Mouse (Mus musculus) ovary, postnatal 14 days (tissue): ENCODE data around the gene Endov.

Experiments
- DNase-seq: peaks from one replicate; pipeline ENCODE4 v3.0.0; 2022; ENCODE audit warnings: low spot score

Endov gene

GRCm38 (mm10) chr11:119545741-119546495 is 54.8 kb downstream of the Endov start:
- DNase-seq: no peak

DNA sequence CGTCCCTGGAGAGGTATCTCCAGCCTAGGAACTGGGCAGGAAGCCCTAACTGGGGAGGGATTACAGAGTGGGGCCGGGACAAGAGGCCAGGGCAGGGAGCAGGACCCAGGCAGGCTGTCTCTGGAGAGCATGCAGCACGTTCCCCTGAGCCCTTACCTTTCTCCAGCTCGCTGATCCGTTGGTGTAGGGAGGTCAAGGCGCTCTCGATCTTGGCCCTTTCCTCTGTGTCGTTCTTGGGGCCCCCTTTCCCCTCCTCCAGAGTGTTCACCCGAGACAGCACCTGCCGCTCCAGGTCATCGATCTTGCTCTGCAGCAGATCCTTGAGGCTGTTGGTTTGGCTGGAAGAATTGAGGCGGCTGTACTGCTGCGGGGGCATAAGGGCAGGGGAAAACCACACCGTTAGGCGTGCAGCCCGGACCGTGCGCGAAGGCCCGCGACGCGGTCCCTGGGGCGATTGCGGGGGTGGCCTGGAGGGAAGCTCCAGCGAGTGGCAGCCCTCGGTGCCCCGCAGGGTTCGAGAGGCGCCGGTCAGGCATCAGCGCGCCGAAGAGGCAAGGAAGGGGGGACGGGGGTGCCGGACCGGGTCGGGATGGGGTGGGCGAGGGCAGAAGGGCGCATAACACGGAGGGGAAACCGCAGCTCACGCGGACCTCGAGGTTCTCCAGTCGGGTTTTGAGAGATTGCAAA is 55.5 kb downstream of the Endov start:
- DNase-seq: no peak

DNA sequence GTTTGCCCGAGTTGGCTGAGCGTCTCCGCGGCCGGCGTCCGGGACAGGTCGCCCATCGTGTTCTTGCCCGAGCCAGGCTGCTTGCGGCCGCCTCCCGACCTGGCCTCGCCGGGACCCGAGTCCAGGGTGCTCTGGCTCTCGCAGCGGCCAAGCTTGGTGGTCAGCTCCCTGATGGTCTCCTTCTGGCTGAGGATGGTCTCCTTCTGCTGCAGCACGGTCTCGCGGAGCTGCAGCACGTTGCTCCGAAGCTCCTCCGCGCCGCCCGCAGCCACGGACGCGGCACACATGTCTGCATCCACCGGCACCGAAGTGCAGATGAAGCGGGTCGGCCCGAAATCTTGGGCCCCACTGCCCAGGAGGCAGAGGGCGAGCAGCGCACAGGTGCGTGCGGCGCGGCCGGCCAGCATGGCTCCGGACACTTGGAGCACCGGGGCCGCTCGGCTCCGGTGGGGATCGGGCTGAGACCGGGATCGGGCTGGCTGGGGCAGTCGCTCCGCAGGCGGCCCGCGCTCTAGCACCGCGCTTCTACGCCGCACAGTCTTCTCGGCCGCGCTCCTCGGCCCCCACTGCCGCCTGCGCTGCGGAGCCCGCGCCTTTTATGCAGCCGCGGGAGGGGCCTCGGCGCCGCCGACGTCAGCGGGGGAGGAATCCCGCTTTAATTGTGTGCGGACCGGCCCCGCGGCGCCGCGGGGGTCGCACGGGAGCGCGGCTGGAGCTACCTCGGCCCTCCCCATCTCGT is 56.2 kb downstream of the Endov start, which contains the start of gene Nptx1:
Gene Nptx1 (minus strand): TSS at position 571 of the 739 bp plus-strand sequence.
- no peak for DNase-seq

DNA sequence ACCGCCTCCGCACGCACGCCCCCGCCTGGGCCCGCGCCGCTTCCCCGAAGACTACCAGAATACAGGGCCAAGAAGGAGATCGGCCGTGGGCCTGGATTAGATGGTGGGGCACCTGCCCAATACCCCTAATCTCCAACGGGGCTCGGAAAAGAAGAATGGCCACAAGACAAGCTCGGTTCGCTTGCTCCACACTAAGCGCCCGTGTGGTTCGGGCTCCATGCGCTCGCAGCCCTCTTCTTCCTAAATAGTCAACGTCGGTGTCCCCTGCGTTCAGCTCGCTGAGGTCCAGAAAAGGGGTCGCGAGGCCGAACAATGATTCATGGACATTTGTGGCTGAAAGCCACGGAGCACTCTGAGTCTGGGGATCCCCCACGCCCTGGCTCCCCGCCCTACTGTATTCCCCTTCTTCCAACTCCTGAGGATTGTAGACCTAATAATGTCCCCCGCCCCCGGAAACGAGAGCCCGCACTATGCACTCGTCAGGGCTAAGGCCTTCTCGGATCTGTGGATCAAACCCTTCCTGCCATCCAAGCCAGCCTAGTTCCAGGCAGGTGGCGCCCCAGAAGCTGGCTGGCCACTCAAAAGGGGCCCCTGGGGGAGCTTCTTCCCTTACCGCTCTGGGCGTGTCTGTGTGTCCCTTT is 56.9 kb downstream of the Endov start:
- DNase-seq: no peak

DNA sequence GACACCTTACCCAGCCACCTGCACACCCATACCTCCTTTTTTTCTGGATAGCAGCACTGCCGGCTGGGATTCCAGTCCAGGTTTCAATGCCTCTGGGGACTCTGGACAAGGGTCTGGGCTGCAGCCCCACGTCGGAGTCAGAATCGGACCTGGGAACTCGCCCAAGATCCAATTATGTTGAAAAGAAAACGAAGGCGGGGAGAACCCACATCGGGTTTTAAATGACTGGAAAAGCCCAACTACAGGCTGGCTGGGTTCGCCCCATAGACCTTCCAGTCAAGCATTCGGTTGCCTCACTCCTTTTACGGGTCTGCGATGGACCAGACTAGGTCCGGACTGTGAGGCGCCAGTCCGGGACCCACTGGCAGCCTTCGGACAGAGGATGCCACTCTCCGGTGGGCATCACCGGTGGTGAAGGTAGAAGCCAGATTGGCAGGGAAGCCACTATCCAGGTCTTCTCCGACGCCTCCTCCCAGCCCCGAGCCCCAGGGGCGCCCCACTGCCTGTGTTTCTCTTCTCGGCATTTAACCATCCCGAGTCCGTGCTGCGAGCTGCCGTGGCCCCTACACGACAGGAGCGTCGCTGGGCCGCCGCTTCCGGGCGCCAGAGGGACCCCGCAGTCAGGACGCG is 57.7 kb downstream of the Endov start:
- no peak for DNase-seq

DNA sequence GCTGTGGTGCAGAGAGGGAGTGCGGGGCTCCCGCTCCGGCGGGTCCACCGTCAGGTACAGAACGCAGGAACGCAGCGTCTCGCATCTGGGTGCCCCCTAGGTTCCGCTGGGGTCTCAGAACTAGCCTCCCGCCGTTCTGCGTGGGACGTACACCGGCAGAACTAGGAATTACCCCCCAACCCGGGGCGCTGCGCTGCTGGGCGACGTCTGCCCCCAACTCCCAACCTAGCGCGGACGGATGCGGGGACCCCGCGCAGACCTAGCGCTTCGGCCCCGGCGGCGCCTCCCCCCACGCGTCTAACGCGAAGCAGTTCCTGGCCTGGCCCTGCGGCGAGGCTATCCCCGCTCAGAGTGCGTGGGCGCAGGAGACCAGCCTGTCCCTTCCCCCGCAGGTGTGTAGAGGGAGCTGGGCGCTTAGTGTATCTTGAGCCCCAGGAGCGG is 58.2 kb downstream of the Endov start:
- no peak for DNase-seq

GRCm38 (mm10) chr11:119550546-119551335 is 59.6 kb downstream of the Endov start:
- DNase-seq: no peak

- DNase-seq: no peak
Observed at GRCm38 (mm10) chr11:119551468-119551867, 60.3 kb downstream of the Endov start.

- DNase-seq: no peak
Observed at GRCm38 (mm10) chr11:119552301-119552700, 61.2 kb downstream of the Endov start.

DNA sequence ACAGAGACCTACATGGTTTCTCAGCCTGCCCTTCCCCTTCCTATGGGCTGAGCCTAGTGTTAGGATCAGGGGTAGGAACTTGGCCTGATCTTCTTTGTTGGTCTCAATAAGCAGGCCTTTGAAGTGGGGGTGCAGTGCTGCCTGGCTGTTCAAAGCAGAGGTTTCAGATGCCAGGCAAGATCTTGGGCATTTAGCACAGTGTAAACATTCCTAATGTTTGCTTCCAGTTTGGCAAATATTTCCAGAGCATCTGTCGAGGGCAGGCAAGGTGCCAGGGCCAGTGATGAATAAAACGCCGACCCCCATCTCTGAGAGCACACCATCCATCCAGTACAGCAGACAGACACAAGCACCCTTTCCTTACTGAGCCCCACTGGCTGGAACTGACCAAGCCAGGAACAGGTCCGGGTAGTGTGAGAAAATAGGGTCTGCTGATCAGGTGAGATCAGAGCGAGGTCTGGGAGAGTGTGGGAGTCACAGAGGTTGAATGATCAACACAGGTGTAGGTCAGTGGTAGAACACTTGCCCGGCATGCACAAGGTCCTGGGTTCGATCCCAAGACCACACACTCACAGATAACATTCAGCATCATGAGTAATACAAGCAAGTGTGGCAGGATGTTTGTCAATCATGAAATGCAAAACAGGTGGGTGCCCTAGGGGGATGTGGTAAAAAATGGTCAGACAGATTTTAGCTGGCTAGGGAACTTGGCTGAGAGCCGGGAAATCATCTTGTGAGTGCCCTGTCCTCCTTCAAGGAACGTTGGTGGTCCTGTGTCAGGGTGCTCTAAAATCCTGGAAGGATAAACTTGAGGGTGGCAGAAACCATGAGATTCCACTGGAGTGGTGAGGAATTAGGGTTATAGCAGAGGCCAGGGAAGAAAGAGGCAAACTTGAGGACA is 62.0 kb downstream of the Endov start:
- DNase-seq: no peak

- no peak for DNase-seq
Observed at GRCm38 (mm10) chr11:119554706-119555105, 63.6 kb downstream of the Endov start.

- no peak for DNase-seq
Observed at GRCm38 (mm10) chr11:119555170-119555569, 64.0 kb downstream of the Endov start.

DNA sequence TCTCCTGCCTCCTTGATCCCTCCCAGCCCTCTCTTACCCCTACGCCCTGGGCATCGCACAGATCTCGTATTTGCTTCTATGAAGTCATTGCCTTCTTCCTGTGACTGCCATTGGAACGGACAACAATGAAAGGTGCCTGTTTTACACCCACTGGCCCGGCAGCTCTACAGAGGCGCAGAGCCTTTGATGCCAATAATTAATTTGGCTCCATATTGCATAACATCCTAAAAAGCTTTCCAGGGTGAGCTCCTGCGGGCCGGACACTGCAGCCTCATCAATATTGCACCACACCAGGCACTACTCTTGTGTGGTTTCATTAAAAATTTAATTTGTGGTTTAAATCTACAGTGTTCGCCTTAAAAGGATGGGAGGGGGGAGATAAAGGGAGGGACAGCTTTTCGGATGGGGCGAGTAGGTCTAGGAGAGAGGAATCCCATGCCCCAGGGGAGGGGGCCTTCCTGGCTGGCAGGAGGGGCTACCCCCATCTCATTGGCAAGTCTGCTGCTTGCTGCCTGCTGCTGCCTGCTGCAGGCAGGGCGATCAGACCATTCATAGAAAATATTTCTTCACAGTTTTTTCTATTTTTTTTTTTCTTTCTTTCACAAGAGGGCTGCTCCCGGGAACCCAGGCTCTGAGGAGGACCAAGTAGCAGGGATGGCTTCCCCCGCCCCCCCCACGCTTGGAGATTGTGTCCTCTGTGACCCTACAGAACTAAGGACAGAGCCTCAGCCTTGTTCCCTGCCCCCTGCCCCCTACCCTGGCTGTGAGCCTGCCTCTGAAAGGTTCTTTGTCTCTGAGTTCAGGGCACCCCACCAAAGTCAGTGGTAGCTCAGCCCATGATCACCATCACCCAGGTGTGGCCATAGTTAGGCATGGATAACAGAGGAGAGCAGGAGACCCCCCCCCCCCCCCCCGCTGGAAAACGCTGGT is 67.1 kb downstream of the Endov start:
- no peak for DNase-seq

DNA sequence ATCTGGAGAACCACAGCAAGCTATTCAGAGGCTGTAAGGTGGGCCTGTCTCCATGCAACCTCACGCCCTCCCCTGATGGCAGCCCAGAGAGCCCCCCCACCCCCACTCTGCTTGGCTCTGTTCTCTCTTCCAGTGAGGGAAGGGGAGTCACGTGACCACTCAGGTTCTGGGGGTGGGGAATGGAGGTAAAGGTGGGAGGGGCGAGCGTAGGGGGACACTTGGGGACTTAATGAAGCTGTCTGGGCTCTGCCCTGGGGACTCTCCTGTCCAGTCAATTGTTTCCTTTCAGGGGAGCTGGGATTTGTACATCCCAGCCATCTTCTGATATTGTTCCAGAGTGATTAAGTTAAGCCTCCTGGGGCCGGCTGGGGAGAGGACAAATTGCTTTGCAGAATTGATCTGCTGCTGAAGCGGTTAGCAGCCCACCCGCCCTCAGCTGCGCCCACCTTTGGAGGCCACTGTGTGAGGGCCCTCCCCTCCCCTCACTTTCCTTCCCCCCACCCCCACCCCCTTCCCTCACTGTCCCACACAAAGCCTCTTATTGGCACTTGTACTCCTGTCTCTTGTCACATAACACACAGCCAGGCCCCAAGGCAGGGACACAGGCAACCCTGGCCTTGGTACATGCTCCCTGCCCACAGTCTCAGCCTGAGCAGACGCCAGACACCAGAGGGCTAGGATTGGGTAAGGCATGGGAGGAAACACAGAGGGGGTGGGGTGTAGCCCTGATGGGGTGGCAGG is 67.9 kb downstream of the Endov start:
- DNase-seq: no peak
